Mouse (Mus musculus) yolk sac, embryonic 10.5 days (tissue): ENCODE data around the gene Vwa5b1.

Experiments
- DNase-seq: peaks from one replicate; pipeline ENCODE4 v3.0.0-alpha.2; 2017; ENCODE audit warnings: low spot score

Gene Vwa5b1

DNA sequence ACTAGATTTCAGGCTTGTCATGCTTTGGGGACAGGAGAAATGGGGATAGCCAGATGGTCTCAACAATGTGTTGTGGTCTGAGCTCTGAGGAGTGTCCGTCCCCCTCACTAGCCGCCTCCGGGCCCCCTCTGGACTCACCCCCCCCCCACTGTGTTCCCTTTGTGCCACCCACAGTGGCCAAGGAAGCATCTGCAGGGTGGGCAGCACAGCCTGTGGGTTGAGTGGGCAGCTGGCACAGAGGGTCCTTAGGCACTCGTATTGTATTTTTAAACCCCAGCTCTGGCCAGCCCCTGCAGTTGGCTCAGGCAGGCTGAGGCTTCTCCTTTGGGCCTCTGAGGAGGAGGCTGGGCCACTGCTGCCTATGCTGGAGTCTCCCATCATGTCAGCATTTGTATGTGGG is 110.0 kb downstream of the Vwa5b1 start:
- DNase-seq, result no peak

DNA sequence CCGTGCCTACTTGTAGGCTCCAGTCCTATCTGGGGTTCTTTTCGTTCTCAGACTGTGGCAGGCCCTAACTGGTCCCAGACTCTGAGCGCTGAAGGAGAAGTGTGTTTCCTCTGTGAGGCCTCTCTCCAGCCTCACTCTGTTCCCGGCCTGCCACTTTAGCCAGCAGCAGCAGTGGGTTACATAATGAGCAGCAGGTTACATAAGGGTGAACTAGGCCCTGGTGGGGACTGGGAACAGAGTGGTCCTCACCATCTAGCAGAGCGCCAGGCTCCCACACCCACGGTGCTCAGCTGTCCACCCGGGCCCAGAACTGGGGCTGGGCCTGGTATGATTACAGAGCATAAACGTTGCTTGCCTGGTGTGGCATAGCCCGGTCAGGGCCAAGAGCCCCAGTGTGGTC is 110.9 kb downstream of the Vwa5b1 start:
- DNase-seq, result no peak

DNA sequence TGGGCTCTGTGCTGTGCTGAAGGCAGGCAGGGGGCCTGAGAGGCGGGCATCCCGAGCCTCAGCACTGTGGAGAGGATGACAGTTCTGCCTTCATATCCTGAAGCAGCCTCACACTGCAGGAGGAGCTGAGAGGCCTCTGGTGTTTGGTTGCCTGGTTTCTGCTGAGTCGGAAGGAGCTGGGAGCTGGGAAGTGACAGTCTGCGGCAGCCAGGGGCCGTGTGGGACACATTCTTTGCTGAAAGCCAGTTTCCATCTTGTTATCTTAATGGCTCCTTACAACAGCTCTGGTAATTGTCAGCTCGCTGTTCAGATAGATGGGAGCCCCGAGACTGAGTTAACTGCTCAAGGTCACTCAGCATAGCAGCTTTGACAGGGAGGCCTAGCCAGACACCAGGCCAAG is 111.9 kb downstream of the Vwa5b1 start:
- DNase-seq, result no peak

DNA sequence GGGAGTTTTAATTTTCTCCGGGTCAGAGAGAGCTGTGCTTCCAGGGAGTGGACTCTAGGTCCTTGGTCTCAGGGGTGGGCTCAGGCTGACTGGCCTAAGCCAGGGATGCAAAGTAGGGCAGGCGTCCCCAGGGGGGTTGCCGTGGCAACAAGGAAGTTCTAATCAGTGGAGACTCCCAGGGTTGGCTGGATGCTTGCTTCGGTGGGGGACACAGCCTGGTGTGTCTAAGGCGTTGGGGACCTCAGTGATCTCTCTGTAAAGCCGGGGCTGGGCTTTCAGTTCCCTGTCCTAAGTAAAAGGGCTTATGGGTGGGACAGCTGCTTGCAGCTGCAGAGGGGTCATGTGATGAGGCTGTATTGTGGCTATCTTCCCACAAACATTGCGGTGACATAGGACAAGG is 113.4 kb downstream of the Vwa5b1 start:
- DNase-seq, result no peak

DNA sequence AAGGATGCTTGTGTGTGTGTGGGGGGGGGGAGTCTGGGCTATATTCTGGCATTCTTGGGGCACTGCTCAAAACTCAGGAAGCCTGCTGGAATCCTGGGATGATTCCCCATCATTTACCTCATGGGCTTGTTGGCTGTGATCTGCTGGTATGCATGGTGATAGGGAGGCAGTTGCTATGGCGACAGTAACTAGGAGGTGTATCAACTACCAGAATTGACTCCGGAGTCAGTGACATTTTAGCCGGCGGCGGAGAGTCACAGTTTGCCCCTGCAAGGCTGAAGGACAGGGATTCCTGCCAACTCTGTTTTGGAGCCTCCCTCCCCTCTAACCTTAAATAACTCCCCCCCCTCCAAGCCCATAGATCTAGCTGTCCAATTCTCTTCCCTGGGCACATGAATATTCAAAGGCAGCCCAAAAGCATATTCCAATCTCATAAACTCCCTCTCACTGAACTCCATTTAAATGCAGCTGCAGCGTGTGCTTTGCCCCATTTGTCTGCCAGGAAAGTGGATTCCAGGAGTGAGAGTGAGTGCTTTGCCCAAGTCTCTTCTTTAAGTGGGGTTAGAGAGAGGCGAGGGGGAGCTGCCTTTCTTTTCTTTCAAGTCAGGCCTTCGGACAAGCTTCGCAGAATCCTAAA is 118.4 kb downstream of the Vwa5b1 start:
- no peak for DNase-seq

DNA sequence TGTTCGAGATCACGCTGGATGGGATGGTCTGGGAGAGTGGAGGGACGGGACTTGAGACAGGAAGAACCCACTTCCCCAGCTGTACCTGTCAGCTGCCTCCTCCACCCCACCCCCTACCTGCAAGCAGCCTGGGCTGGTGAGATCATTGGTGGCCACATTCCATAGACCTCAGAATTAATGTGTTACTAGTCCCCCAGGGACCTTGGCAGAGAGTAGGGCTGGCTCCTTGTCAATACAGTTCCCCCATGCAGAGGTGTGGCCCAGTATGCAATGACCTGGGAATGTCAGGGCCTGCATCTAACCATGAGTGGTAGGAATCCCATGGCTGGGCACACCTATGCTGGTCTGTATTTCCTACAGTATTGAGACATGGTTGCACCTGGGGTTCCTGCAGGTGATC is 119.2 kb downstream of the Vwa5b1 start:
- DNase-seq, result no peak
